Mouse (Mus musculus) gastrocnemius, adult 8-10 months (tissue): ENCODE results near the gene Hsd17b13. TPM values are rescaled to one million over a fixed set of nuclear protein-coding genes. Genes with fewer than 3 reads are reported as not detected.
A peak's percentile ranks its signal among the peaks of the same experiment; 100 is the strongest.
"Not testable (repeated sequence)": the region's sequence is repeated elsewhere in the genome, so short reads cannot be mapped to it uniquely, and the experiment has no call there.

Source experiments
- DNase-seq, 2 experiments: peaks; one replicate each; pipeline ENCODE4 v3.0.0; 2022; ENCODE audit warnings: low spot score in 2 of 2
- total RNA-seq, 4 experiments: library from RNA; stranded (reverse); gene quantifications; 2 replicates each; pipeline ENCODE4 v1.2.4; 2022

The Hsd17b13 gene
- total RNA-seq, 4 experiments from 2014 or later: not detected

- DNase-seq: no peak
Measured at GRCm38 (mm10) chr5:103980705-103981560, 3.7 kb upstream of the Hsd17b13 start.

GRCm38 (mm10) chr5:103977907-103978570 is 829 bp upstream of the Hsd17b13 start:
- DNase-seq: no peak

GRCm38 (mm10) chr5:103975736-103976135 is 1.5 kb downstream of the Hsd17b13 start:
- no peak for DNase-seq

- no peak for DNase-seq
Measured at GRCm38 (mm10) chr5:103972801-103973200, 4.4 kb downstream of the Hsd17b13 start.

- DNase-seq: no peak
Measured at GRCm38 (mm10) chr5:103972379-103972778, 4.8 kb downstream of the Hsd17b13 start.

- no peak for DNase-seq
Measured at GRCm38 (mm10) chr5:103971051-103971450, 6.2 kb downstream of the Hsd17b13 start.

- DNase-seq: no peak
Measured at GRCm38 (mm10) chr5:103962935-103963429, 14.2 kb downstream of the Hsd17b13 start.

- peak in 1 of 2 experiments; percentile 8 for DNase-seq
Measured at GRCm38 (mm10) chr5:103954638-103955037, 22.6 kb downstream of the Hsd17b13 start.

- DNase-seq: no peak
Measured at GRCm38 (mm10) chr5:103953135-103954083, 23.8 kb downstream of the Hsd17b13 start.

GRCm38 (mm10) chr5:103950138-103950537 is 27.1 kb downstream of the Hsd17b13 start:
- DNase-seq: not testable (repeated sequence)

- DNase-seq: no peak
Measured at GRCm38 (mm10) chr5:103943183-103943582, 34.0 kb downstream of the Hsd17b13 start.

GRCm38 (mm10) chr5:103939856-103940255 is 37.4 kb downstream of the Hsd17b13 start:
- DNase-seq: no peak

GRCm38 (mm10) chr5:103939350-103939652 is 37.9 kb downstream of the Hsd17b13 start:
- no peak for DNase-seq

- no peak for DNase-seq
Measured at GRCm38 (mm10) chr5:103938547-103939349, 38.5 kb downstream of the Hsd17b13 start.

GRCm38 (mm10) chr5:103936906-103937589 is 40.2 kb downstream of the Hsd17b13 start:
- no peak for DNase-seq

GRCm38 (mm10) chr5:103931924-103932323 is 45.3 kb downstream of the Hsd17b13 start:
- DNase-seq: not testable (repeated sequence)

GRCm38 (mm10) chr5:103930511-103930910 is 46.7 kb downstream of the Hsd17b13 start:
- no peak for DNase-seq

- no peak for DNase-seq
Measured at GRCm38 (mm10) chr5:103928196-103928550, 49.0 kb downstream of the Hsd17b13 start.

- peak; percentile 91 to 94 for DNase-seq
Measured at GRCm38 (mm10) chr5:103927429-103928195, 49.6 kb downstream of the Hsd17b13 start.
